Comparison of ENCODE assay signal across 8 mouse cellular contexts in the genomic region with DNA sequence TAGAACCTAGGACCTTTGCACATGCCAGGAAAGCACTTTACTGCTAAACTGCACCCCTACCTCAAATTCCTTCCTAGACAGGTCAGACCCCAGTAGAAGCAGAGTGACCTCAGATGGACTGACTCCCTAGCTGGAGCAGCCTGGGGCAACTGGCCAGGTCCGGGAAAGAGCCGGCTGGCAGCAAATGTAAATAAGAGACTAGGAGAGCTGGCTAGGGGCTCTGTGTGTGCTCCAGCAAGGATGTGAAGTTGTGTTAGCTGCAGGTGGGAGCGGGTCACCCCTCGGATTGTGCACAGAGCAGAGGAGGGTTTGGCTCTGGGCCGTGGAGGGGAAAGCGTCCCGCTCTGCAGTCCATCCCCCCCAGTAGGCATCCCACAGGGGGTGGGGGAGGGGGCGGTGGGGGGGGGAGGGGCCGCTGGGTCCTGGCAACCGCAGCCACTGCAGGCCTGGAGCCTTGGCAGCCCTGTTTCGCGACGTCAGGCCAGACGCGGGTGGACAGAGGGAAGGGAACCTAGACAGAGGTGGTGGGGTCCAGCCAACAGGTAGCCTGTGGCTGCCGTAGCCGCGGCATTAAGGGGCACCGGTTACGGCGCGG. TPM values are rescaled to one million over a fixed set of nuclear protein-coding genes. Genes with fewer than 3 reads are reported as not detected.
A peak's percentile ranks its signal among the peaks of the same experiment; 100 is the strongest.
DNase-seq lines count a peak whose midpoint lies in the region; ATAC-seq and TF ChIP-seq lines count a peak whose summit lies in the region.

Gene Crb3 (plus strand): TSS at position 215 of the 595 bp plus-strand sequence.

- no peaks in the 10 kb centered on the region for H3K9me3 ChIP-seq in megakaryocyte, embryonic 14.5 days
- H3K9me3 ChIP-seq in liver, embryonic 16.5 days (replicated peaks; ENCODE audit: control insufficient read depth, low read length), result no peaks in the 10 kb centered on the region

- H3K9ac ChIP-seq in liver, embryonic 16.5 days (ENCODE audit: low read depth, low read length), result peak within 1 kb of the TSS; percentile 63

- TF ChIP-seq CTCF in olfactory bulb, adult 2 months (IDR thresholded peaks at IDR 0.05; ENCODE audit: insufficient read depth, low read depth, low read length), result no peak

- peak within 1 kb of the TSS; percentile 90 for H3K4me2 ChIP-seq in liver, embryonic 16.5 days (ENCODE audit: low read depth, low read length)

- peaks cover 68% of the 10 kb centered on the region for H3K27me3 ChIP-seq in megakaryocyte, embryonic 14.5 days (replicated peaks)
- H3K27me3 ChIP-seq in liver, embryonic 16.5 days (ENCODE audit: control insufficient read depth, insufficient read depth, low read depth, low read length), result peaks cover 45% of the 10 kb centered on the region

- DNase-seq in cerebellum, adult 9-10 months, result peak; percentile 77
- DNase-seq in gonadal fat pad, adult 2 months (ENCODE audit: low read depth), result no peak
- DNase-seq in kidney, adult 11 months, result peak; percentile 51

- H3K4me1 ChIP-seq in megakaryocyte, embryonic 14.5 days, result peaks cover 40% of the 10 kb centered on the region
- H3K4me1 ChIP-seq in liver, embryonic 16.5 days (ENCODE audit: control insufficient read depth, low read depth, low read length), result peaks cover 19% of the 10 kb centered on the region
- H3K4me1 ChIP-seq in olfactory bulb, adult 2 months (ENCODE audit: control insufficient read depth, insufficient read depth, low read length), result peaks cover 21% of the 10 kb centered on the region

- no peaks in the 10 kb centered on the region for H3K36me3 ChIP-seq in megakaryocyte, embryonic 14.5 days (replicated peaks; ENCODE audit: low read length)
- no peaks in the 10 kb centered on the region for H3K36me3 ChIP-seq in liver, embryonic 16.5 days (ENCODE audit: control insufficient read depth, insufficient read depth)

- peak within 1 kb of the TSS; percentile 75 for H3K27ac ChIP-seq in liver, embryonic 16.5 days (ENCODE audit: low read length)
- peak within 1 kb of the TSS; percentile 89 for H3K27ac ChIP-seq in olfactory bulb, adult 2 months (ENCODE audit: insufficient read depth, low read depth, low read length)

- TF ChIP-seq POLR2A in olfactory bulb, adult 2 months (IDR thresholded peaks at IDR 0.05; ENCODE audit: insufficient read depth, low read depth, low read length), result no peak

- ATAC-seq in megakaryocyte, adult 5-6 weeks (ENCODE audit: poor library complexity, severe bottlenecking), result no peak
- ATAC-seq in liver, embryonic 16.5 days (ENCODE audit: low read depth), result no peak
- no peak for ATAC-seq in megakaryocyte-erythroid progenitor cell, adult 5-6 weeks (replicated peaks; ENCODE audit: low FRiP score, low TSS enrichment, poor library complexity, severe bottlenecking)

- peak within 1 kb of the TSS; percentile 91 for H3K4me3 ChIP-seq in megakaryocyte, embryonic 14.5 days (replicated peaks)
- peak within 1 kb of the TSS; percentile 65 for H3K4me3 ChIP-seq in liver, embryonic 16.5 days (ENCODE audit: low read depth, low read length)
- peak within 1 kb of the TSS; percentile 83 for H3K4me3 ChIP-seq in olfactory bulb, adult 2 months (ENCODE audit: insufficient read depth, low read depth, low read length)

- 4% methylated on average over 21 of the region's 22 CpGs for WGBS in liver, embryonic 16.5 days (ENCODE audit: insufficient replicate concordance)
- WGBS in olfactory bulb, adult 2 months, result under 1% methylated on average over 18 of the region's 22 CpGs

RNA-seq across cellular contexts. Expression of gene Crb3, which starts in this region (rescaled TPM):
- 0.11 TPM in 1 of 2 replicates, not detected in the other for polyA plus RNA-seq in megakaryocyte, embryonic 14.5 days (2012; ENCODE audit: insufficient read depth, low replicate concordance)
- 0.51 TPM in 1 of 2 replicates, not detected in the other for total RNA-seq in megakaryocyte, adult 5-6 weeks (2015)
- not detected in 2 replicates for total RNA-seq in megakaryocyte, adult 5-6 weeks (2017)
- 38.7 and 47.6 TPM in 2 replicates for polyA plus RNA-seq in gonadal fat pad, adult 2 months (2012; rRNA removed)
- polyA plus RNA-seq in liver, embryonic 16.5 days (2015; fragmentation: Nextera tagmentation; extraction: Ambion mirVana), result 12.1 and 13.1 TPM in 2 replicates
- not detected in 2 replicates for polyA plus RNA-seq in olfactory bulb, adult 2 months (2012; ENCODE audit: insufficient read depth, insufficient read length, low replicate concordance, missing spikeins)
- total RNA-seq in megakaryocyte-erythroid progenitor cell, adult 5-6 weeks (2014; fragmentation: Nextera tagmentation), result not detected in 2 replicates
- not detected in 2 replicates for total RNA-seq in megakaryocyte-erythroid progenitor cell, adult 5-6 weeks (2017)

Comparison
In these comparisons a context has a peak if more than half of its experiments do, and no peak if none do; other contexts are left out.
1. RNA of gene Crb3 (polyA plus RNA-seq): 38.7 to 47.6 TPM in gonadal fat pad, adult 2 months and 12.1 to 13.1 TPM in liver, embryonic 16.5 days; 0.11 TPM in megakaryocyte, embryonic 14.5 days and not detected in olfactory bulb, adult 2 months; every median in the first group is over 10 times any median in the second.
2. Peak in every context shown above with its lines, with median percentiles within 50 percentile points of each other: H3K4me3 ChIP-seq.